Mouse (Mus musculus) limb, embryonic 14.5 days (tissue): Measurements from ENCODE around the gene Fat3. TPM values are rescaled to one million over a fixed set of nuclear protein-coding genes. Genes with fewer than 3 reads are reported as not detected.
A peak's percentile ranks its signal among the peaks of the same experiment; 100 is the strongest.

Experiments used
- ATAC-seq: fragments of 200-750 bp; cut with Nextera tagmentation; 2 replicates; pipeline ENCODE4 v1.8.0; 2017; ENCODE audit warnings: low read depth, moderate number of reproducible peaks, moderate TSS enrichment; ENCODE audit not compliant: low FRiP score
- DNase-seq: peaks from one replicate; pipeline ENCODE4 v3.0.0-alpha.2; 2015; ENCODE audit warnings: low spot score
- H3K27ac ChIP-seq: fragments of 300-500 bp; sonication (generic); replicated peaks from 2 replicates; pipeline ENCODE4 v1.5.1; 2014; ENCODE audit warnings: low read depth, mild to moderate bottlenecking, low read length, moderate library complexity, mixed read lengths
- H3K27me3 ChIP-seq: fragments of 300-500 bp; sonication (generic); 2 replicates; pipeline ENCODE4 v1.6.1; 2014; ENCODE audit warnings: low read length, mixed read lengths; ENCODE audit not compliant: control insufficient read depth, insufficient read depth
- H3K36me3 ChIP-seq: fragments of 300-500 bp; sonication (generic); 2 replicates; pipeline ENCODE4 v1.6.1; 2014; ENCODE audit warnings: mild to moderate bottlenecking, low read length, moderate library complexity, mixed read lengths; ENCODE audit not compliant: control insufficient read depth, insufficient read depth
- H3K4me1 ChIP-seq: fragments of 300-500 bp; sonication (generic); 2 replicates; pipeline ENCODE4 v1.6.1; 2014; ENCODE audit warnings: antibody characterized with exemption, low read length, mixed read lengths; ENCODE audit not compliant: control insufficient read depth, insufficient read depth
- H3K4me2 ChIP-seq: fragments of 300-500 bp; sonication (generic); replicated peaks from 2 replicates; pipeline ENCODE4 v1.6.1; 2014; ENCODE audit warnings: low read depth, mild to moderate bottlenecking, low read length, moderate library complexity; ENCODE audit not compliant: severe bottlenecking
- H3K4me3 ChIP-seq: fragments of 300-500 bp; sonication (generic); replicated peaks from 2 replicates; pipeline ENCODE4 v1.5.1; 2014; ENCODE audit warnings: low read length
- H3K9ac ChIP-seq: fragments of 300-500 bp; sonication (generic); 2 replicates; pipeline ENCODE4 v1.6.1; 2014; ENCODE audit warnings: mild to moderate bottlenecking, low read depth, low read length, moderate library complexity; ENCODE audit not compliant: severe bottlenecking
- H3K9me3 ChIP-seq: fragments of 300-500 bp; sonication (generic); 2 replicates; pipeline ENCODE4 v1.6.1; 2016; ENCODE audit warnings: low read length; ENCODE audit not compliant: control insufficient read depth
- POLR2A ChIP-seq: fragments of 200-500 bp; IDR thresholded peaks from 2 replicates; pipeline ENCODE4 v1.8.0; 2012; ENCODE audit warnings: inconsistent platforms, mild to moderate bottlenecking, moderate library complexity, borderline replicate concordance; ENCODE audit not compliant: insufficient read depth, insufficient read length; ENCODE audit errors: extremely low read depth
- WGBS: fragments of 180-500 bp; shearing (Covaris S2); extraction: QIAGEN DNeasy Blood & Tissue Kit; methylation state at CpG from one replicate; pipeline ENCODE4 v1.1.7; 2014; 5-methylcytosine and 5-hydroxymethylcytosine counted together
- polyA plus RNA-seq, 2 experiments: library from polyadenylated mRNA; depleted of rRNA in 1 of 2; stranded (reverse) in 1 of 2; unstranded in 1 of 2; fragments of >200 nt; fragmentation: Nextera tagmentation in 1 of 2; extraction: Ambion mirVana in 1 of 2; gene quantifications; 2 replicates each; pipeline versions ENCODE4 v1.2.1 to v1.2.3; 2012 to 2014

The Fat3 gene
- polyA plus RNA-seq (2012; rRNA removed) = 9.2 and 10.3 TPM in 2 replicates
- 5.4 and 6.6 TPM in 2 replicates for polyA plus RNA-seq (2014; fragmentation: Nextera tagmentation; extraction: Ambion mirVana)

DNA sequence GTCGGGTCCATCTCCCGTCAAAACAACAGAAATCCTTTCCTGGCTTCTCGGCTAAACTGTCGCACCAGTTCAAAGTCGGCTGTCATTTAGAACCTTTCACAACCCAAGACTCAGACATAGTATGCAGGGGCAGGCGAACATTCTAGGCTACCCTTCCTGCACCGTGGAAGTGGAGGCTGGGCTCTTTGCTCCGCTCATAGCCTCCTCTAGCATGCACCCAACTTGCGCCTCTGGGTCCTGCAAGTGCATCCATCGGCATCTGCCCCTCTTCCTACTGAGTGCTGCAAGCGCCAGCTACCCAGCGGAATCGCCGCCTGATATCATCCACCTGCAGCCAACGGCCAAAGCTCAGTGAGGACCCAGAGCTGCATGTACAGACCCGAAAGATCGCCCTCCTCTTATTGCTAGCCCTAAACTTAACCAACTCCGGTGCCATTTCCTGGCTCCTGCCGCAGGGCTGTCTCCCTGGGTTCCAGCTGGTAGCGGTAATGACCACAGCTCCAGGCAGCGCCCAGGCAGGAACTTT, at the start of gene Fat3:
Fat3 (minus strand) TSS at position 100 of the 526 bp plus-strand sequence.
- H3K27ac ChIP-seq = peak within 1 kb of the TSS; percentile 65
- 0% methylated on average over 21 of the region's 21 CpGs for WGBS
- TF ChIP-seq POLR2A = no peak
- peaks cover 11% of the 10 kb centered on the region for H3K4me1 ChIP-seq
- no peaks in the 10 kb centered on the region for H3K36me3 ChIP-seq
- peak within 1 kb of the TSS; percentile 58 for H3K9ac ChIP-seq
- H3K27me3 ChIP-seq = peaks cover 5% of the 10 kb centered on the region; the same call in 1 of the 2 replicates
- ATAC-seq = no peak
- peak; percentile 2 for DNase-seq
- peak within 1 kb of the TSS; percentile 85 for H3K4me2 ChIP-seq
- H3K4me3 ChIP-seq = peak within 1 kb of the TSS; percentile 52
- H3K9me3 ChIP-seq = no peaks in the 10 kb centered on the region

DNA sequence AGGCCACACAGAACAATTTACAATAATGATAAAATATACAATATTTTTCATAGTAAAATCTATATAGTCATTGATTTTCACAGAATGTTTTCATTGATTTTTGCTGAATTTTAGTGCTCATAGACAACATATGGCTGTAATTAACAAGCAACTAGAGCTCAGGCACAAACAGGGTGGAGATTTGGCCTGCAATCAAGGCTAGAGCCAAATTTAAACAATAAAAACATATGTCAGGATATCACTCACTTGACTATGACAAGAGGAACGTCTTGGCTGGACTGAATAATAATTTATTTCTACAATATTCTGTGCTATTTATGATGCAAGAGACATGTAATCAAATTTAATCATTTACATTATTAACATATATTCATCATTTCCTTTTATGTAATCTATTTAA, 31.8 kb upstream of the Fat3 start:
- Histone ChIP-seq H3K4me2 (no peak overlapping the region), H3K9me3 (no peaks in the 10 kb centered on the region), H3K27ac (no peak overlapping the region), H3K27me3 (no peaks in the 10 kb centered on the region), H3K36me3 (no peaks in the 10 kb centered on the region), H3K4me3 (no peak overlapping the region), H3K4me1 (no peaks in the 10 kb centered on the region), H3K9ac (no peak overlapping the region)
- no peak for TF ChIP-seq POLR2A
- no peak for DNase-seq
- no peak for ATAC-seq
- 21% methylated on average over 1 of the region's 1 CpGs for WGBS

DNA sequence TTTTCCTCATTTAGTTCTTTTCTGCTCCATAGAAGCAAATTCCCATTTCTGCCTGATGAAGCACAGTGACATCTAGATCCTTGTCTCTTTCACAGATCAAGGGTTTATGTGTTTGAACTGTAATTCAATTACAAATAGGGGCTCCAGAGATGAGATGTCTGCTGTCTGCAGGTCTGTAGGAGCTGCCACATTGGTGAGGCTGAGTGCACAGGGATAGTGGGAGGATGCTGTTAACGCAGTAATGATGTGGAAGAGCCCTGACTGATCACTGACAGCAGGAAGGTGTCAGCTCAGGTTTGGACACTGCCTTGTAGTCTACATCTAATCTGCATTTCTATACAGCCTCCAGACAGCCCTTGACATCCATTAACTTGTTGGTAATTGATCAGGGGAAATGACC, 16.5 kb upstream of the Fat3 start:
- ATAC-seq (no peak), DNase-seq (no peak)
- no peak for TF ChIP-seq POLR2A
- 76% methylated on average over 1 of the region's 1 CpGs for WGBS
- Histone ChIP-seq H3K4me2 (no peak overlapping the region), H3K4me3 (no peak overlapping the region), H3K9me3 (no peaks in the 10 kb centered on the region), H3K27ac (no peak overlapping the region), H3K9ac (no peak overlapping the region), H3K4me1 (no peaks in the 10 kb centered on the region), H3K36me3 (no peaks in the 10 kb centered on the region), H3K27me3 (no peaks in the 10 kb centered on the region)

DNA sequence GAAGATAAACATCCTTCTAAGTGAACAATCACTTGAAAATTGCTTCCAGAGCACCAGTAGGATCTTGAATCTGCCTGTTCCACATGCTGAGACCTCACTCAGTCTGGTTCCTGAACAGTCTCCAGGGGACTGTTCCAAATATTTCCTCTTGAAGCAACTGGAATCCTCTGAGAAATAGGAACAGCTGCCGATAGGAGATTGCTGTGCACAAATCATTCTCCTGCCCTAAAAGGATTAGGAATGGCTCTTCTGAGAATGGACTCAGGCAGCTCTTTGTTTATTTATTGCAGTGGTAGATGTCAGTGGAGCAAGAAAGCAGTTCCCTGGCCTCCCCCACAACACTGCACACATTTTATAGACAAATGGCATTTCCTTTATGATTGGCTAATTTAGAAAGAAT, 10.9 kb upstream of the Fat3 start:
- no peak overlapping the region for H3K4me3 ChIP-seq
- H3K9me3 ChIP-seq = no peaks in the 10 kb centered on the region
- TF ChIP-seq POLR2A = no peak
- no peaks in the 10 kb centered on the region for H3K27me3 ChIP-seq
- ATAC-seq (peak; percentile 19; the same call in 1 of the 2 replicates), DNase-seq (peak; percentile 23)
- H3K9ac ChIP-seq = no peak overlapping the region
- WGBS = 13% methylated on average over 1 of the region's 1 CpGs
- no peaks in the 10 kb centered on the region for H3K4me1 ChIP-seq
- H3K4me2 ChIP-seq = no peak overlapping the region
- H3K36me3 ChIP-seq = no peaks in the 10 kb centered on the region
- H3K27ac ChIP-seq = no peak overlapping the region

DNA sequence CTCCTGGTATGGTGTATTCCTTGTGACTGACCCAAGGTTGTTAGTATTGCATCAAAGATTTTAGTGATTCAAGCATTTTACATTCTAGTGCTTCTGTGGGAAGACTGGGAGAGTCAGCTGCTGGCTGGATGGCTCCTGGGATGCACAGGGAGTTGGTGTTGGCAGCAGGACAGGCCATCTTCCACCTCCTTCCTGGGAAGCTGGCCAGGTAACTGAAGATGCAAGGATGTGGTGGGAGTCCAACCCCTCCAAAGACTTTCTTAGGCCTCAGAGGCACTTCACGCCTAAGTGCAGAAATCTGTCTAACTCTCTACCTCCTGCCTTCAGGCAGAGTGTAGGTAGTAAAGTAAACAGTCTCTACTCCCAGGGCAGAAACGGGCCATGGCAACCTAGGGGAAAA, 2.7 kb upstream of the Fat3 start:
- no peak overlapping the region for H3K4me2 ChIP-seq
- no peak for DNase-seq
- no peak overlapping the region for H3K27ac ChIP-seq
- no peak overlapping the region for H3K4me3 ChIP-seq
- no peaks in the 10 kb centered on the region for H3K9me3 ChIP-seq
- TF ChIP-seq POLR2A = no peak
- H3K9ac ChIP-seq = no peak overlapping the region
- peaks cover 5% of the 10 kb centered on the region; the same call in 1 of the 2 replicates for H3K27me3 ChIP-seq
- WGBS = 32% methylated on average over 2 of the region's 2 CpGs
- peaks cover 11% of the 10 kb centered on the region for H3K4me1 ChIP-seq
- no peak for ATAC-seq
- H3K36me3 ChIP-seq = no peaks in the 10 kb centered on the region
